Mouse (Mus musculus) kidney, adult 18-20 months (tissue): ENCODE data around the gene Hsp90ab1.
A peak's percentile ranks its signal among the peaks of the same experiment; 100 is the strongest.

ENCODE experiments used
- DNase-seq: peaks from one replicate; pipeline ENCODE4 v3.0.0; 2021

The Hsp90ab1 gene

GRCm38 (mm10) chr17:45578242-45578641, 5.2 kb upstream of the Hsp90ab1 start:
- DNase-seq = no peak

- DNase-seq = no peak
Observed at GRCm38 (mm10) chr17:45575123-45575897, 2.2 kb upstream of the Hsp90ab1 start.

DNA sequence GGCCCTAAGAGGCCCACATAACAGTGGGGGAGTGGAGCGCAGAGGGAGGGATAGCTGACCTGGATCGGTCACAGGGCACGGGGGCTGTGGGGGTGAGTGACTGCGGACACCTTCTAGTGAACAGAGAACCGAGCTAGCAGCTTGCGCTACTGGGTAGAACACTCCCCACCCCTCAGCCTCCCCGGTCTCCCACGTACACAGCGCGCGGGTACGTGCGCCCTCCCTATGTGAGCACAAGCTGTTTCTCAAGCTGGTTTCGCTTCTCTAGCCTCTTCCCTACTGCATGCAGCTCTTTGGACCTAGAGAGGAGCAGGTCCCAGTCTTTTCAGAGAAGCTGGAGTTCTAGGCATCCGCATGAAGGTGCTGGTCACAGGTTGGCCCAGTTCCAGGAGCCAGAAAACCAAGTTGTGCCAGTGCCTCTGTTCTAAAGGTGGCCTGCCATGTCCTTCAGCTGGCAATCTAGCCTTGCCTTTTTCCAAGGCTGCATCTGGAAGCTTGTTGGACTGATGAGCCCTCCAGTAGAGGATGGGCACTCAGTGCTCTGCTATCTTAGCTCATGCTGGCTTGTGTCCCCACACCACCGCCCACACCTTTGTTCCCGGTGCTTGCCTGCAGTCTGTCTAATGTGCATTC, 1.2 kb upstream of the Hsp90ab1 start:
- peak; percentile 84 for DNase-seq

DNA sequence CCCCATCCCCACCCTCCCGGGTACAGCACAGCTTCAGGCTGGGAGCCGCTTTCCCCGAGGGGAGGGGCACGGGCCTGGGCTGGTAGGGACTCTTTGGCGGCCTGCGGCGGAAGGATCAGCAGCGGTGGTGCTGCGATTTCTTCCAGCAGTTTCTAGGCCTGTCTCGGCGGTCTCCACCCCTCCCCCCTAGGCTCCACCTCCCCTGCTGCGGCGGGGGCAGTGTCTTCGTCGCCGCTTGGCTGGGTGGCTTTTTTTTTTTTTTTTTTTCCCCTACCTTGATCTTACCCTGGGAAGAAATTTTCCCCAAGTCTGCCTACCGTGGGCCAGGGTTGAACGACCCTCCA, 681 bp upstream of the Hsp90ab1 start:
- peak; percentile 99 for DNase-seq

DNA sequence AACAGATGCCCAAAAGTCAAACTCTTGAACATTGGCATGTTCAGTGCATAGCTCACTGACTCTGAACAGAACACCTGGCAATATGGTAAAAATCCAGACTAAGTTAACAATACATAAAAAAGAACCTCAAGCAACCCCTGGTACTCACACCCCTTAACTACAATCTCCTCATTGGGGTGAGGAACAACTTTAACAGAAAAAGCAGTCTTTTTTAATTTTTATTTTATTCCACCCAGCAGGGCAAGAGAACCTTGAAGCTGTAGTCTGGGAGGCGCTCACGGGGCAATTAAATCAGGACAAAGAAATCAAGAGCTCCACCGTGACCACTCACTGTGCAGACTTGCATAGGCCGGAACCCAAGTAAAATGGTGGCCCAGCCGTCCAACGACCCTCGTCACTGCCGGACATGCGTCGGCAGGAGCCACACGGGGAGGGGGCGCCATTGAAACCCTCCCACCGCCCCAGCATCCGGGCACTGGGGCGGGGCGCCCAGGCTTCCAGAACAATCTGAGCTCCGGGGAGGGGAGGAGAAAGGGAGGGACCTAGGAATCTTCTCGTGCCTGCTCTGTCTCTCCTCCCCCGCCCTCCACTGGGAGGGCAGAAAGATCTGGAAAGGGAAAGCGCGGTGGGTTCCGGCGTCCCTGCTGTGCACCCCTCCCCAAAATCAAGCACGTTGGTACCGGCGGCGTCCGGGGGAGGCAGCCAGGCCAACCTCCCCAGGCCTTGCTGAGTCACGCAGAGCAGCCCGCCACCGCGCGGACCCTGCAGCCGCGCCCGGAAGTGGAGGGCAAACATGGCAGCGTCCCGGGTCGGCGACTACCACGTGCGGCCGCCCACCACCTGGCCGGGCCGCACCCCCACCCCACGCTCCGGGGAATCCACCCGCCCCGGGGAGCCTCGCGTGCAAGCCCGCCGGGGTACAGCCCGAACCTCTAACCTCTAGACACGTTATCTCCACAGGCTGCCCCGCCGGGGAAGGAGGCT, 676 bp downstream of the Hsp90ab1 start:
- DNase-seq = peak; percentile 82

- no peak for DNase-seq
Observed at GRCm38 (mm10) chr17:45569999-45570398, 3.1 kb downstream of the Hsp90ab1 start.

- DNase-seq = no peak
Observed at GRCm38 (mm10) chr17:45568990-45569389, 4.1 kb downstream of the Hsp90ab1 start.

- no peak for DNase-seq
Observed at GRCm38 (mm10) chr17:45567162-45567601, 5.9 kb downstream of the Hsp90ab1 start.

- no peak for DNase-seq
Observed at GRCm38 (mm10) chr17:45566360-45567161, 6.5 kb downstream of the Hsp90ab1 start.

DNA sequence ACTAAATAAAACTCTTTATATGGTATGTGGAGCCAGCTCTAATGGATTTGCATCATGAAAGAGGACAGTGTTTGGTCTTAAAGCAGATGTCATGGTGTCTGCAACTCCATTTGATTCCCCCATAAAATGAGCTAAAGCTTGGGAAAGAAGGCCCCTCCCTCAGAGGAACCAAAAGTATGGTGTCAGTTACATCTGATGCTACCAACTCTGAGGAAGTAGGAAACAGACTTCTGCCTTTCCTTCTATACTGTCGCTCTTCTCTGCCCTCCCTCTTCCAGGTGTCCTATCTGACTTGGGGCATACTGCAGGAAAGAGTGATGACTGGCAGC, 7.1 kb downstream of the Hsp90ab1 start:
- no peak for DNase-seq

GRCm38 (mm10) chr17:45565103-45565502, 8.0 kb downstream of the Hsp90ab1 start:
- no peak for DNase-seq

DNA sequence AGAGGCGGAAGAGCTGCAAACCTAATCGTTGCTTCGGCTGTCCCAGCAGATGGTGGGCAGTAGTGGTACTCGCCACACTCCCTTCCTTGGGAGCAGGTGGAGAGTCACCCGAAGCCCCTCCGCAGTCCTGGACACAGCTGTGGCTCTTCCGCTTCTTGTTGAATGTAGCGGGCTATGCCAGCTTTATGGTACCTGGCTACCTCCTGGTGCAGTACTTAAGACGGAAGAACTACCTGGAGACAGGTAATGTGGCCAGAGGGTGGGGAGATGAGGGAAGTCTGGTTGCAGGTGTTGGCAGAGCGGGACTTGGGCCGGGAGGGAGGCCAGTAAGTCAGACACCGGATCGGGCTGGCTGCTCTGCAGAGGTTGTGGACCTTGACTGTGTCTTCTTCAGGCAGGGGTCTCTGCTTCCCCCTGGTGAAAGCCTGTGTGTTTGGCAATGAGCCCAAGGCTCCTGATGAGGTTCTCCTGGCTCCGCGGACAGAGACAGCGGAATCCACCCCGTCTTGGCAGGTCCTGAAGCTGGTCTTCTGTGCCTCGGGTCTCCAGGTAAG, 8.5 kb downstream of the Hsp90ab1 start:
- DNase-seq = no peak

DNA sequence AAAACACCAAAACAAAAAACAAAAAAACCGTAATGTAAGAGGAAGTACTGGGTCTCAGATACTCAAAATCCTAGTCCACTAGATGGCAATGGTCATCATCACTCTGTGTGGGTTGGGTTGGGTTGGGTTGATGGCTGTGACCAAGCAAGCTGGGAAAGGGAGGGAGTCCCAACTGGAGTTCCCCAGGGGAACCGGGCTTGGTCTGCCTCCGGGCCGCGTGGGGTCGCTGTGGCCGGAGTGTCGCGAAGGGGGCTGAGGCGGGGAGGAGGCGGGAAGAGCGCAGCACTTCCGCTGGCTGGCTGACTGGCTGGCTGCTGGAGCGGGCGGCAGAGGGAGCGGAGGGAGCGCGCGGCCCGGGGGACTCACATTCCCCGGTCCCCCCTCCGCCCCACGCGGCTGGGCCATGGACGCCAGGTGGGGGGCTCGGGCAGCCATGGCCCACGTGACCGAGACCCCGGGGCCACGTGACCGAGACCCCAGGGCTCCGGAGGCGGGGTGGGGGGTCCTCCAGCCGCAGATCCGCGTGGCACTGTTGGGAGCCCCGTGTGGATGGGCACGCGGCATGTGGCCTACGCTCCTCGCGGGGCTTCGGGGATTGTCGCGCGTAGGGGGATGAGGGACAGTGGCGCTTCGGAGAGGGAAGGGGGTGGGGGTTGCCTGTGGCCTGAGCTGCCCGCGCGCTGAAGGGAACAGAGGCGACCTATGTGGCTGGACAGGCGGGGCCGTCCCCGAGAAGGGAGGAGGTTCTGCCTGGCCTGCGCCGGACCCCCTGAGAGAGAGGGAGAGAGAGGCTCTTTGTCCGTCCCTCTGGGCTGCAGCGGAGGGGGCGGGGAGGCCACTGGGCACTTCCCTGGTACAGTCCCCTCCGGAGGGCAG, 9.2 kb downstream of the Hsp90ab1 start, which contains the start of gene Slc35b2:
Slc35b2 (plus strand) TSS at position 220 of the 876 bp plus-strand sequence.
- DNase-seq = peak; percentile 91

- DNase-seq = no peak
Observed at GRCm38 (mm10) chr17:45563216-45563615, 9.9 kb downstream of the Hsp90ab1 start.

DNA sequence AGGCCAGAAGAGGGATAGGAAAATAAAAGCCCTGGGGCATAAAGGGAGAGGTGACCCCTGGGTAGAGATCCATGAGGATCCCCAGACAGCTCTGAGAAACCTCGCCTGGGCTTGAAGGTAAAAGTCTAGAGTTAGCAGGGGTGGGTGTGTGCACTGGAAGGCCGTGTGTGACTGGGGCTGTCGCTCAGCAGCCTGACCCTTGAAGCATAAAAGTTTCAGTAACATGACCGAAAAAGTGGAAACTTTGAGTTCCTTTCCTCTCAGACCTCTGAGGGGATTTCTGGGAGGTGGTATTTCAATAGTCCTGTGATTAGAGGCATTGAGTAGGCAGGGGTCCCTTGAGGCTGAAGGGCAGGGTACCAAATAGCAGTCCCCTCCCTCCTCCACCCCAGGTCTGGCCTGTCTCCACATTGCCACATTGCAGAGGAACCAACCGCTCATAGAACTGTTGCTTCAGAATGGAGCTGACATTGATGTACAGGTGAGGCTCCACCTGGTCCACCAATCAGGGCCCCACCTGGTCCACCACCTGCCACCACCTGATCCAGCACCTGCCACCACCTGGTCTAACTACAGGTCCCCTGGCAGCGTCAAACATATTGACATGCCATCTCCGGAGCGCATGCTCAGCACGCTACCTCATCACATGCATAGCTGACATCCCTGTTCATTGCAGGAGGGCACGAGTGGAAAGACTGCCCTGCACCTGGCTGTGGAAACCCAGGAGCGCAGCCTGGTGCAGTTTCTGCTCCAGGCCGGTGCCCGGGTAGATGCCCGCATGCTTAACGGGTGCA, 13.1 kb downstream of the Hsp90ab1 start:
- no peak for DNase-seq

GRCm38 (mm10) chr17:45557998-45558862, 14.8 kb downstream of the Hsp90ab1 start:
- no peak for DNase-seq

DNA sequence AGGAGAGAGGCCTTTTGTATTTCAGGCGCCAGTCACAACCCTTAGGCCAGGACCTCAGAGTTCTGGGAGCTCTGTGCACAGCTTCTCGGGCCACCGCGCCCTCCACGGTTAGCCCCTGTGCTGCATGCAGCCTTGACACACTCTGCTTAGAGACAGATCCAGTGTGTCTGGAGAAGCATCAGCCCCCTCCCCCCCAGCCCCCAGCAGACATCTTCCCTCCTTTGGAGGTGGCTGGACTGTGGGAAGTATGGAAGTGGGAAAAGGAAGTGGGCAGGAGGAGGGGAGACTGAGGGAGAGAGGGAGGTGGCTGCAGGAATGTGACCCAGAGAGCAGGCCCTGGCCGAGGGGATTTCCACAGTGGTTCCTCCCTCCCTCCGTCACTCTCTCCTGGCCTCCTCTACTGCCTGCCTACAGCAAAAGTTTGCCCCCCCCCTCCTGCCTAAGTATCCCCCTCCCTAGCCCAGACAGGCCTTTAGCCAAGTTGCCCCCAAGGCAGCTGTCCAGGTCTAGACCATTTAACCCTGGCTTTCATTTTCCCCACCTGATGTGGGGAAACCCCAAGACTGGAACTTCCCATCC, 15.7 kb downstream of the Hsp90ab1 start:
- no peak for DNase-seq

GRCm38 (mm10) chr17:45556514-45557245, 16.4 kb downstream of the Hsp90ab1 start:
- DNase-seq = no peak
